Mouse (Mus musculus) erythroblast, embryonic 14.5 days (primary cell): ENCODE results near the gene Hps6.

Experiments
- GATA1 ChIP-seq: IDR thresholded peaks from 2 replicates; pipeline ENCODE4 v1.6.1; 2012; ENCODE audit warnings: low read length, inconsistent platforms, mixed read lengths
- TAL1 ChIP-seq: IDR thresholded peaks from 3 replicates; pipeline ENCODE4 v1.6.1; 2012; ENCODE audit warnings: low read length, inconsistent platforms, mixed read lengths

DNA sequence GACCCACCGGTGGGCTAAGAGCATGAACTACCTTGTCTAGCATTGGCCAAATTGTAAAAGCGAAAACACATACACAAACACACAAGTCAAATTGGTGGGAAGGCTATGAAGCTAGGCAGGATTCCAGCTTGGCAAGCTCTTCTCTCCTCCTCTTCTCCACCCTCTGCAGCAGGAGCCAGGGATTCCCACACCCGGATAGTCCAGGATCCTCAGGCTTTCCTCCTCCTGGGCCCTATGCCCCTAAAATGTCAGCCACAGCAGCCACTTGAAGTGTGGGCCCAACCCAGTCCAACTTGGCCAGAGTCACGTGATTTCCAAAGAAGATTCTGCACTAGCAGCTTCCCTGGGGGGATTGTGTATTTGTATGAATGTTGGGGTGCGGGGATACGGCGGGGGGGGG, 40.1 kb downstream of the Hps6 start:
- TF ChIP-seq TAL1 (no peak), GATA1 (no peak)
